Mouse (Mus musculus) naive thymus-derived CD4-positive, alpha-beta T cell, adult 2 months (primary cell): ENCODE measurements at regions not wholly inside any gene's neighbourhood (a gene's known extent, or its start where the extent isn't known, plus 50 kb on each side); places are given as distances from the start of the nearest gene placed in this dataset.
"Not testable (repeated sequence)": the region's sequence is repeated elsewhere in the genome, so short reads cannot be mapped to it uniquely, and the experiment has no call there.

Source experiments
- DNase-seq: peaks from one replicate; pipeline ENCODE4 v3.0.0-alpha.2; 2011; ENCODE audit warnings: low read depth

DNA sequence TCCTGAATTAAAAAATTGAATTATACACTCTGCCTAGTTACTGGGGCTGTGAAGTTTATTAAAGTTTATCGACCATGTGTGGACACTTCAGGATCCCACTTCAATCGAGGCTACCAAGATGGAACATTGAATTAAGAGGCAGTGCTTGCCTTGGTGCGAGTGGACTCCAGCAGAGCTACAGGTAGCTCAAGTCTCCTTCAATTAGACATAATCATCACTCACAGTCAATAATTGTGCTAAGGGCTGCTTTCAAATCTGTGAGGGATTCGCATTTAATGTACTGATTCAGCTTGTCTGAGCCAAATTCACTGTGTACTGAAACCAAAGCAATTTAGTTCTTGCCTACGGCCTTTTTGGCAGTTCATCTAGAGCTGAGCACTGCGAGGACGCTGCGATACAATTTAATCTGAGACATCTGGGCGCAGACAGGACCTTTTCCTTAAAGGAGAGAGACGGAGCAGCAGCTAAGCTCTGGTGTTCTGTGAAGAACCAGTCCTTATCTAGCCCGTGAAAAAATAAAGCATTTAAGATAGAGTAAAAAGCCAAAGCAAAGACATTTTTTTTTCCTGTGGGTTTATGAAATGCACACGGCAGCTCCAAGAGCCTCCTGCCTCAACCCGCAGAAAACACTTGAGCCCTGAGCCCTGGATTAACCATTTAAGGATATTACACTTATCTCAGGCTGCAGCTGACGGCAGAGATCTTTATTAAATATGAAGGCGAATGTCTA, 220.8 kb upstream of the Irx1 start:
- no peak for DNase-seq

DNA sequence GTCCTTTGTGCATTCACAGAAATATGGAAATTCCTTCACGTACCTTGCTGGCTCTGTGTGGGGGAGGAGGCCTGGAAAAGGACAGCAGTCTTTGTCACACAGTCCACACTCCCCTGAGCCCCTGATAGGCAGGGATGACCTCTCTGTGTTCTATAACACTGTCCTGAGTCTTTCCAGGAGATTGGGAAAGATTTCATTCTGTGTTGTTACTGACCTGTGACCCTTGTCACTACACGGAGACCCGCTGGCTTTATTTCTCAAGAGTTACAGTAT, 221.3 kb upstream of the Irx1 start:
- no peak for DNase-seq

- no peak for DNase-seq
These were observed 232.4 kb upstream of the Irx1 start for GRCm38 (mm10) chr13:72195881-72196280.

DNA sequence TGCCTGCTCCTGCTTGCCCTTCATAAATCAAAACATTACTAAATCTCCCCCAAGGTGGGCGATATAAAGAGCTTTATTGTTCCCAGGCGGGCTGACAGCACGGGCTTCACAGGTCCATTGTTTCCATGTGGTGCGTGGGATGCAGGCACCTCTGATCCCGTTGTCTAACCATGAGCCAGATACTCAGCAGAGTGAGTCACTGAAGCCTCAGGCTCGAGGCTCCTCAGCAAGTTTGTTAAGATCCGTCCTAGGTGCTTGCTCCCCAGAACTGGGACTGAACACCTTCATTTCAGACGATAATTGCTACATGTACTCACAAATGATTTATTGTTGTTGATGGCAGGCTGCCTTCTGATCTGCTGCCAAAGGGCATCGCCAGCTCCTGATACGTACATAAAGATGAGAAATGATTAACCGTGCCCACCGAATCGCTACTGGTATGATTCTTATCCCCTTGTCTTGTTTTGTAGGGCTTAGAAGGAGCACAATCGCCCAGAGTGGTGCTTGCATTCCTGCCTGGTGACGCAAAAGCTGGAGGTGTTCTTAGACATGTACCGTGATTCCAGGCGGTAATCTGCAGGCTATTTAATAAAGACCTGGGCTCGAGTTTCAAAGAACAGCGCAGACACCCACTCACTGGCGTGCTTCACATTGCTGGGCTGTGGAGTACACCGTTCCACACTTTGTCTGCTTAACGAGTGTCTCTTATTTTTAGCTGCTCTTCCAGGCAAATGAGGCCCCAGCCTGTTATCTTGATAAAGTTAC, 235.0 kb upstream of the Irx1 start:
- no peak for DNase-seq

- no peak for DNase-seq
These were observed 246.0 kb upstream of the Irx1 start for GRCm38 (mm10) chr13:72209518-72209917.

DNA sequence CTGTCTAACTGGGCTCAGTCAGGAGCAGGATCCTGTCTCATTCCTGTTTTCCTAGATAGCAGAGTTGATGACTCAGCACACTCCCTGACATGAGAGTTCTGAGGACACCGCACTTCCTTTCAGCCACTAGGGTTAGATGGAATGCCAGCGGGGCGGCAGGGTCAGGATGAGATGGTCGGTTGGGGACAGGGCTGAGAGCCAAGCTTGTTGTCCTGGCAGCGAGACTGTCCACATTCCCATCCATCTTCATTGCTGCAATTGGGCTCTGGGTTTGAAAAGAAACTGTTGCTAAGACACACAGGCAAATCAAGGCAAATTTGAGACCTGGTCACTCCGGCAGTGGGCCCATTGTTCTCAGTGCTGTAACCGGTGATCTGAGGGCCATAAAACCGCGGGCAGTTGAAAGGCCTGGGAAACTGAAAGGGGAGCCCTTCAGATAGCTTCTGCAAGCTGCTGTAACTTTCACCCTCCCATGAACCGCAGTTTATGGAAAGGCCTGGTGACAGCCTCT, 246.5 kb upstream of the Irx1 start:
- no peak for DNase-seq

GRCm38 (mm10) chr13:72210474-72211309, 247.2 kb upstream of the Irx1 start:
- no peak for DNase-seq

- no peak for DNase-seq
These were observed 248.2 kb upstream of the Irx1 start for GRCm38 (mm10) chr13:72211716-72212115.

- no peak for DNase-seq
These were observed 249.2 kb upstream of the Irx1 start for GRCm38 (mm10) chr13:72212747-72213146.

GRCm38 (mm10) chr13:72219329-72219728, 255.8 kb upstream of the Irx1 start:
- no peak for DNase-seq

- no peak for DNase-seq
These were observed 263.6 kb upstream of the Irx1 start for GRCm38 (mm10) chr13:72227102-72227501.

DNA sequence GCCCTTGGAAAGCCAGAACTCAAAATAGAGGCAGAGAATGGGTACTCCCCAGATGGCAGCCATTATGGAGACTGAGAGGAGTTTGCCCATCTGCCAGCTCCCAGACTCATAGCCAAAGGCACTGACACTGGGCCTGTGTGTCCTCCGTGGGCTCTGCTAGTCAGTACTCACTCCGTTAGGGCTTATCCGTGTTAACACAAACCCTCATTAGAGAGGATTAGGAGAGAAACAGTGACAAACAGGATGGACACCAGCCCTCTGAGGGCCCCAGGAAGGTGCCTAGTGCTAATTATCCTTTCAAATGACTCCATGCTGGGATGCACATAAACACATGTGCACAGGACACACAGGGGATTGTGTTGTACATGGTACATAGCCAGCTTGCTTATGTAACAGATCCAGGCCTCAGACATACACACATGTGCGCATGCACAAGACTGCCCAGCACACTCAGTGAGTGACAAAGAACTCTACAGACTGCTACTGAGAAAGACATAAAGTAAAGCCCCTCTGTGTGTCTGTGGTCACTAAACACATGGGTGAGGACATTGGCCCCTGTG, 267.6 kb upstream of the Irx1 start:
- no peak for DNase-seq

DNA sequence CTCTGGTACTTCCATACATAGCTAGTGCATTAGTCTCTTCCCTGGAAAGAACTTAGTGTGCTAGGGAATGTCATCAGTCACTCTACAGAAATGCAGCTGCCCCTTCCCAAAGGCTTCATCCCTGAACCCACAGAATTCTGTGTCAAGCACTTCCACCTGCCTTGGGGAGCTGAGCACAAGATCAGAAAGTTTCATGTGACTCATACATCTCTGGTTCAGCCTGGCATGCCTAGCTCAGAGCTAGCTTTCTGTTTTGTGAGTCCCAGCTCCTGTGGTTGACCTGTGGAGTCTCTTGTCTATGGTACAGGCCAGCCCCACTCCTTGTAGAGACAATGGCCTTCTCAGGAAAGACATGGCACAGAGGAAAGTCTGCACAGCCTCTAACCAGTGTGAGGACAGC, 268.6 kb upstream of the Irx1 start:
- no peak for DNase-seq

- DNase-seq, result no peak
These were observed 278.4 kb upstream of the Irx1 start for GRCm38 (mm10) chr13:72241919-72242318.

GRCm38 (mm10) chr13:72250419-72250818, 286.9 kb upstream of the Irx1 start:
- no peak for DNase-seq

DNA sequence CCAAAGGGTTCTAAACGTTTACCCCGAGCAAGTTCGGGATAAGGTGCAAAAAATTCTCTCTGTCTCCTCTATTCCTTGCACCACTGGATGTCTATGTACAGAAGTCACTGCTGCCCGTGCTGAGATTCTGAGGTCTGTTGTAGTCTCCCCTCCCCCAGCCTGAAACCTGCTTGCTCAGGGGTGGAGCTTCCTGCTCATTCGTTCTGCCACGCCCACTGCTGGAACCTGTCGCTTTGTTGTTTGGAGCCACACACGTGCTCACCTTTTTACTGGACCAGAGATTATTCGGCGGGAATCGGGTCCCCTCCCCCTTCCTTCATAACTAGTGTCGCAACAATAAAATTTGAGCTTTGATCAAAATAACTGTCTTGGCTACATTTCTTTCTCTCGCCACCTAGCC, 289.7 kb upstream of the Irx1 start:
- DNase-seq, result not testable (repeated sequence)

GRCm38 (mm10) chr13:72258794-72259193, 295.3 kb upstream of the Irx1 start:
- DNase-seq, result no peak

DNA sequence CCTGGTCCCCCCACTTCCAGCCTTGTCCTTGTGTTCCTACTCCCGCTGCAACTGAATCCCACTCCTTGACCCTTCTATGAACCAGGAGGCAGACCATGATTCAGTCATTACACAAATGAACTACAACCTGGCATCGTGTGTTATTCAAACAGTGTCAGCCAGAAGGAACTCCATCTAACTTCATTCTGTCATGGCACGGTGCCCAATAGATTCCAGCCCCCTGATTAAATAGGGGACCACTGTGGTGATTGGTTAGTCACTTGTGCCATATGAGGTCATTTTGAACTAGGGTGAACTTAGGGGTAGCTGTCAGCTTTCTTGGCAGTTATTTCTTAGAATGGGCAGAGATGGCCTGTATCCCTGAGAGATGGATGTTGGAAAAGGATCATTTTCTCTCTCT, 300.9 kb upstream of the Irx1 start:
- DNase-seq, result no peak

DNA sequence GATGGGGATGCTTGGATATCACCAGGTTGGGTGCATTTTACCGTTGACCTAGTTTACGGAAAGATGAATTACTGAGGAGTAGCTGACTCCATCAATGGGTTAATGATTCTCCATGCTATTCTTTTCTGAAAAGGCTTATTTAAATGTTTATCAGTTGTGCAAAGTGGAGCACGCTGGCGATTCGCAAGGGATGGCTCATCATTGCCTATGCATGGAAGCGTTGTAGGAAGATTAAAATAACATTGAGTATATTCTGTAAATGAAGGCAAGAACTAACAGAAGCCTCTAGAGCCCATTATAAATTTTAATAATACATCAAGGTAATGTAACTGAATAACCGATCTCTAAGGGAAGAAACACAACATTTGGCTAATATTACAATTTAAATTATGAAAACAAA, 301.6 kb upstream of the Irx1 start:
- DNase-seq, result no peak

- no peak for DNase-seq
These were observed 302.1 kb upstream of the Irx1 start for GRCm38 (mm10) chr13:72265650-72266049.

GRCm38 (mm10) chr13:72266174-72266768, 302.7 kb upstream of the Irx1 start:
- DNase-seq, result no peak

- DNase-seq, result no peak
These were observed 316.8 kb upstream of the Irx1 start for GRCm38 (mm10) chr13:72280343-72280742.
